Mouse (Mus musculus) heart, embryonic 12.5 days (tissue): ENCODE measurements at regions not wholly inside any gene's neighbourhood (a gene's known extent, or its start where the extent isn't known, plus 50 kb on each side); places are given as distances from the start of the nearest gene placed in this dataset.
"Not testable (repeated sequence)": the region's sequence is repeated elsewhere in the genome, so short reads cannot be mapped to it uniquely, and the experiment has no call there.

Experiments used
- ATAC-seq: fragments of 200-750 bp; cut with Nextera tagmentation; 2 replicates; pipeline ENCODE4 v1.8.0; 2017; ENCODE audit warnings: moderate TSS enrichment, moderate library complexity; ENCODE audit not compliant: insufficient number of reproducible peaks, low FRiP score
- H3K27ac ChIP-seq: fragments of 300-500 bp; sonication (generic); 2 replicates; pipeline ENCODE4 v1.5.1; 2016; ENCODE audit warnings: mild to moderate bottlenecking, moderate library complexity; ENCODE audit not compliant: poor library complexity, severe bottlenecking
- H3K27me3 ChIP-seq: fragments of 300-500 bp; sonication (generic); replicated peaks from 2 replicates; pipeline ENCODE4 v1.6.1; 2016; ENCODE audit warnings: mild to moderate bottlenecking, moderate library complexity
- H3K36me3 ChIP-seq: fragments of 300-500 bp; sonication (generic); 2 replicates; pipeline ENCODE4 v1.6.1; 2016; ENCODE audit warnings: mild to moderate bottlenecking, moderate library complexity
- H3K4me1 ChIP-seq: fragments of 300-500 bp; sonication (generic); replicated peaks from 2 replicates; pipeline ENCODE4 v1.6.1; 2016; ENCODE audit warnings: mild to moderate bottlenecking
- H3K4me2 ChIP-seq: fragments of 300-500 bp; sonication (generic); 2 replicates; pipeline ENCODE4 v1.6.1; 2016; ENCODE audit warnings: mild to moderate bottlenecking, moderate library complexity
- H3K4me3 ChIP-seq: fragments of 300-500 bp; sonication (generic); 2 replicates; pipeline ENCODE4 v1.5.1; 2016; ENCODE audit warnings: mild to moderate bottlenecking
- H3K9ac ChIP-seq: fragments of 300-500 bp; sonication (generic); 2 replicates; pipeline ENCODE4 v1.6.1; 2016; ENCODE audit warnings: mild to moderate bottlenecking, moderate library complexity
- H3K9me3 ChIP-seq: fragments of 300-500 bp; sonication (generic); replicated peaks from 2 replicates; pipeline ENCODE4 v1.6.1; 2016; ENCODE audit warnings: mild to moderate bottlenecking, moderate library complexity
- WGBS: fragments of 180-500 bp; shearing (Covaris S2); methylation state at CpG from one replicate; pipeline ENCODE4 v1.1.7; 2016; 5-methylcytosine and 5-hydroxymethylcytosine counted together

DNA sequence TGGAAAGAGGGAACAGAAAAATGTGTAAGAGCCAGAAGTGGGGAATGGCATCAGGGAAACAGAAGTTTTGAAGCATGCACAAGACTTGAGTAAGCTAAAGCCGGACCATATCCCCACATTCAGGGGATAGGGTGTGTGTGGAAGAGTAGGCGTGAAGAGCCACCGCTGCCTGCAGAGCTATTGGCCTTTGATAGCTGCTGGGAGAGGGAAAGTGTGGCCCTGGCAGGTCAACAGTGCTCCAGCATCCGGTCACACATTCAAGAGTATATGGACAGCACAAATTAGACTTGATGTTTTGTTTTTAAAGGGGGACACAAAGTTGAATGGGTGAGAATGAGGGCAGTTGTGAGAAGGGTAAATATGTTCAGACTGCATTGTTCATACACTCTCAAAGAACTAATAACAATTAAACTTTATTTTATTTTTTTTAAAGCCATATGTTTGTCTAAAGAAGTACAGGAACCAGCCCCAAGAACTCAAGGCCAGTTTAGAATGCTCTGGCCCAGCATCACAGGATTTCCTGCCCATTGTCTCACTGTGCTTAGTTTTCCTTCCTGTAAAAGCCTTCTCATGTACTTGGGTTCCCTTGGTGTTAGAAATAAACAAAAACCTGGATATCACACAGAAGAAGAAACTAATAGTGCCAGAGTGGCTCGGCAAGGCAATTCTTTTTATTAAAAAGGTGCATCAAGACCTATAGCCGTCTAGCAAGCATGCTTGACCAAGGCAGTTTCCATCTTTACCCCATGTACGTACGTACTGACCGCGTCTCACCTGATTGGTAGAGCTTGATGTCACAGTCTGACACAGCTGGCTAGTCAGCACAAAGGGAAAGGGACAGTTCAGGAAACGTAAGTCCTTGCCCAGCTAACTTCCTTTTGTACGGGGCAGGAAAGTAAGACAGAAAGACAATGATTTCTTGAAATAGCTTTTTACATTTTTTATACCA lies 144.6 kb upstream of the Rbbp6 start:
- no peak overlapping the region for H3K4me2 ChIP-seq
- peak overlapping the region; percentile 72 for H3K27ac ChIP-seq
- H3K27me3 ChIP-seq = no peaks in the 10 kb centered on the region
- H3K9ac ChIP-seq = no peak overlapping the region
- ATAC-seq = peak; percentile 77
- H3K9me3 ChIP-seq = no peaks in the 10 kb centered on the region
- H3K36me3 ChIP-seq = no peaks in the 10 kb centered on the region
- no peak overlapping the region for H3K4me3 ChIP-seq
- no peaks in the 10 kb centered on the region for H3K4me1 ChIP-seq
- WGBS = 60% methylated on average over 12 of the region's 12 CpGs

GRCm38 (mm10) chr7:122823429-122823828 lies 142.1 kb upstream of the Rbbp6 start:
- Histone ChIP-seq H3K4me1 (no peaks in the 10 kb centered on the region), H3K4me2 (no peak overlapping the region), H3K36me3 (no peaks in the 10 kb centered on the region), H3K9me3 (no peaks in the 10 kb centered on the region), H3K27me3 (no peaks in the 10 kb centered on the region), H3K9ac (no peak overlapping the region), H3K27ac (no peak overlapping the region), H3K4me3 (no peak overlapping the region)
- no peak for ATAC-seq
- WGBS = 62% methylated on average over 6 of the region's 6 CpGs

DNA sequence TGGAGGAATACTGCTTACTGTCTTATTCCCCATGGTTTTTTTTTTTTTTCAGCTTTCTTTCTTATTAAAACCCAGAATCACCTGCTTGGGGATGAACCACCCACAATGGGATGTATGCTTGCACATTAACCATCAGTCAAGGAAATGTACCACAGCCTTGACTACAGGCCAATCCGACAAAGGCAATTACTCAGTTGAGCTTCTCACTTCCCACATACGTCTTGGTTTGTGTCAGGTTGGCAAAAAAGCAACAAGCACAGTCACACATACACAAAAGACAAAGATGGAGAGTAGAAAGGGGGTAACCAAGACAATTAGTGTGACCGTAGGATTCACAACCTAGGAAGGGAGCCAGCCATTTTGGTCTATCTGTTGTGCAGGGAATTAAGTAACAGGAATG lies 126.4 kb upstream of the Rbbp6 start:
- Histone ChIP-seq H3K4me3 (no peak overlapping the region), H3K36me3 (no peaks in the 10 kb centered on the region), H3K4me2 (no peak overlapping the region), H3K27ac (no peak overlapping the region), H3K9me3 (no peaks in the 10 kb centered on the region), H3K27me3 (no peaks in the 10 kb centered on the region), H3K9ac (no peak overlapping the region), H3K4me1 (no peaks in the 10 kb centered on the region)
- no peak for ATAC-seq
- 79% methylated on average over 3 of the region's 3 CpGs for WGBS

- no peaks in the 10 kb centered on the region for H3K4me1 ChIP-seq
- H3K9me3 ChIP-seq = no peaks in the 10 kb centered on the region
- H3K4me3 ChIP-seq = no peak overlapping the region
- no peak overlapping the region for H3K4me2 ChIP-seq
- H3K9ac ChIP-seq = no peak overlapping the region
- ATAC-seq = no peak
- H3K27ac ChIP-seq = no peak overlapping the region
- H3K27me3 ChIP-seq = no peaks in the 10 kb centered on the region
- no peaks in the 10 kb centered on the region for H3K36me3 ChIP-seq
- 65% methylated on average over 2 of the region's 2 CpGs for WGBS
These were observed 120.7 kb upstream of the Rbbp6 start for GRCm38 (mm10) chr7:122844831-122845230.

DNA sequence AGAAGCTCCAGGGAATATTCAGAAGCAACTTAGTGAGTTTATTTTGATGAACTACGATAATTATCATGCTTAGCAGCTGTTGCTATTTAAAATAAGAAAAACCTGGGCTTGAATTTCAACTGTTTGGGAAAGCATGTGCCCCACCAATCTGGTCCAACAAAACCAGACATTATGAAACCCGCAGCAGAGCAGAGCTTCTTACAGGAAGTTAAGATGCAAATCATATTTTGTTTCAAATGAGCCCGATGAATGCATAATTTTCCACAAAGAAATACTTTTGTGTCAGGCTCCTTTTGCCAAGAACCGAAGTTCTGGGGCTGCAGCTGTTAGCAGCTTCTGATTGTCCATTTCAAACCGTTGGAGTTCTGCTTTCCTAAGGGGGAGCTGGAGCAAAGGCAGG lies 118.1 kb upstream of the Rbbp6 start:
- Histone ChIP-seq H3K9me3 (no peaks in the 10 kb centered on the region), H3K4me2 (no peak overlapping the region), H3K27ac (no peak overlapping the region), H3K27me3 (no peaks in the 10 kb centered on the region), H3K9ac (no peak overlapping the region), H3K36me3 (no peaks in the 10 kb centered on the region), H3K4me3 (no peak overlapping the region), H3K4me1 (no peaks in the 10 kb centered on the region)
- WGBS = 66% methylated on average over 5 of the region's 5 CpGs
- no peak for ATAC-seq

DNA sequence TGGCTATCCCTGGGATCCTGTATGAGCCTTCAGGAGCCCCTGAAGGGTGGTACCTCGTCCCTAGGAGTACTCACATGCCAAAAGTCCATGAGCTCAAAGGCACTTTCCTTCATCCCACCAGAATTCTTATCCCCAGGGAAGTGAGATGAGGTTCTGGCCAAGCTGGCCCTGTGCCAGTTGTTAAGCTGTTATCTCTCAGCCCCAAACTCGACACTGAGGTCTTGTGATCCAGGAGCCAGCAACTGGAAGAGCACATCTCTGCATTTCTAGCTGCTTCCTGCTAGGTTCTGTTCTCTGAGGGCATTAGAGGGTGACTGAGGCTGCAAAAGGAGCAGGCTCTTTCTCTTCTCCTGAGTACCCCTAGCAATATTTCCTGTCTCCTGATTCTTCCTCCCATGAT lies 92.1 kb upstream of the Rbbp6 start:
- Histone ChIP-seq H3K9me3 (0 out of 2 replicates have a peak, but pooled peaks cover 4% of the 10 kb centered on the region), H3K9ac (no peak overlapping the region), H3K27me3 (no peaks in the 10 kb centered on the region), H3K4me3 (no peak overlapping the region), H3K4me2 (no peak overlapping the region), H3K4me1 (peaks cover 8% of the 10 kb centered on the region), H3K36me3 (no peaks in the 10 kb centered on the region), H3K27ac (no peak overlapping the region)
- ATAC-seq = no peak
- 20% methylated on average over 2 of the region's 2 CpGs for WGBS

GRCm38 (mm10) chr7:122876286-122876685 lies 89.2 kb upstream of the Rbbp6 start:
- WGBS = 75% methylated on average over 6 of the region's 6 CpGs
- H3K36me3 ChIP-seq = no peaks in the 10 kb centered on the region
- H3K9ac ChIP-seq = no peak overlapping the region
- H3K4me2 ChIP-seq = no peak overlapping the region
- peaks cover 8% of the 10 kb centered on the region for H3K4me1 ChIP-seq
- no peaks in the 10 kb centered on the region for H3K27me3 ChIP-seq
- no peak overlapping the region for H3K27ac ChIP-seq
- H3K4me3 ChIP-seq = no peak overlapping the region
- ATAC-seq = no peak
- no peaks in the 10 kb centered on the region for H3K9me3 ChIP-seq

DNA sequence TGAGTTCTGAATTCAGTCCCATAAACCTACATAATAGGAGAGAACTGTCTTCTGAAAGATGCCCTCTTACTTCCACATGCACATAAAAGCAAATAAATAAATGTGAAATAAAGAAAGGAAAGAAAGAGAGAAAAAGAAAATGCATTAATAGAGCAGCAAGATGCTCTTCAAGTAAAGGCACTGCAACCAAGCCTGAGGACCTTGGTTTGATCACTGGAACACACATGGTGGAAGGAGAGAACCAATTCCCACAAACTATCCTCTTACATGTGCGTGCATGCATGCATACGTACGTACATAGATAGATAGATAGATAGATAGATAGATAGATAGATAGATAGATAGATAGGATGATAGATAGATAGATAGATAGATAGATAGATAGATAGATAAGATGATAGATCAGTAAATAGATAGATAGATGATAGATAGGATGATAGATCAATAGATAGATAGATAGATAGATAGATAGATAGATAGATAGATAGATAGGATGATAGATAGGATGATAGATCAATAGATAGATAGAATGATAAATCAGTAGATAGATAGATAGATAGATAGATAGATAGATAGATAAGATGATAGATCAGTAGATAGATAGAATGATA lies 83.5 kb upstream of the Rbbp6 start:
- not testable (repeated sequence) for H3K9ac ChIP-seq, H3K4me2 ChIP-seq, ATAC-seq, H3K9me3 ChIP-seq, H3K4me1 ChIP-seq, H3K27ac ChIP-seq, H3K36me3 ChIP-seq, H3K27me3 ChIP-seq, H3K4me3 ChIP-seq
- WGBS = 90% methylated on average over 3 of the region's 3 CpGs

DNA sequence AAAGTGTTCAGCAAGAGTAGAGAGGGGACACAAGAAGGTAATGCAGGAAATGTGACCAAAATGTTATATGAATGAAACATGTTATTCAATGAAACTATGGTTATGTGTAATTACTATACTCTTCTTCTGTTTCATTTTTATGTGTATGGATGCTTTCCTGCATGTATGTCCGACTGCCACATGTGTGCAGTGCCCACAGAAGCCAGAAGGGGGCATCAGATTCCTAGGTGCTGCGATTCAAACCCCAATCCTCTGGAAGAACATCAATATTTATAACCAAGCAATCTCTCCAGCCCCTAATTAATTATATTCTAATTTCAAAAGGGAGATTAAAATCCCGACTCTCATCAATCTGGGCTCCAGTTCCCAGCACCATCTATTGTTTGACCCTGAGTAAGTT lies 78.7 kb upstream of the Rbbp6 start:
- H3K36me3 ChIP-seq = no peaks in the 10 kb centered on the region
- no peak overlapping the region for H3K4me3 ChIP-seq

DNA sequence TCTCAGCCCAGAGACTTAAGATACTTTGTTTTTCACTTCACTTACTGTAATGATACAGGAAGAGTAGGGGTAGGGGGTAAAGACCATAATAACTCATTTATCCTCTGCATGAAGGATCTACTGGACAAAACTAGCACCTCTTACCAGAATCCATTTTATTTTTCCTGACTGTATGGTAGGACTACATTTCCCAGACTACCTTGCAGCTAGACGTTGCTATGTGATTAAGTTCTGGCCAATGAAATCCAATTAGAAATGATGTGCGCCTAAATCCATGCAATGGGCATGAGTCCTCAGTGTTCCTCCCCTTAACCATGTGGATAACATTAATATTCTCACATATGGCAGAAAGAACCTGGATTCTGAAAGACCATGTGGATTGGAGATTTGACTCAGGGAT lies 68.3 kb upstream of the Rbbp6 start:
- Histone ChIP-seq H3K4me1 (no peaks in the 10 kb centered on the region), H3K36me3 (no peaks in the 10 kb centered on the region), H3K9ac (no peak overlapping the region), H3K9me3 (no peaks in the 10 kb centered on the region), H3K4me2 (no peak overlapping the region), H3K27ac (no peak overlapping the region), H3K4me3 (no peak overlapping the region), H3K27me3 (no peaks in the 10 kb centered on the region)
- 62% methylated on average over 2 of the region's 2 CpGs for WGBS
- ATAC-seq = no peak

More for the DNA sequence above, 78.7 kb upstream of the Rbbp6 start:
- H3K9me3 ChIP-seq = peaks cover 10% of the 10 kb centered on the region
- no peaks in the 10 kb centered on the region for H3K27me3 ChIP-seq
- no peak for ATAC-seq
- H3K4me1 ChIP-seq = no peaks in the 10 kb centered on the region
- H3K27ac ChIP-seq = no peak overlapping the region
- 70% methylated on average over 3 of the region's 3 CpGs for WGBS
- H3K9ac ChIP-seq = no peak overlapping the region
- H3K4me2 ChIP-seq = no peak overlapping the region

DNA sequence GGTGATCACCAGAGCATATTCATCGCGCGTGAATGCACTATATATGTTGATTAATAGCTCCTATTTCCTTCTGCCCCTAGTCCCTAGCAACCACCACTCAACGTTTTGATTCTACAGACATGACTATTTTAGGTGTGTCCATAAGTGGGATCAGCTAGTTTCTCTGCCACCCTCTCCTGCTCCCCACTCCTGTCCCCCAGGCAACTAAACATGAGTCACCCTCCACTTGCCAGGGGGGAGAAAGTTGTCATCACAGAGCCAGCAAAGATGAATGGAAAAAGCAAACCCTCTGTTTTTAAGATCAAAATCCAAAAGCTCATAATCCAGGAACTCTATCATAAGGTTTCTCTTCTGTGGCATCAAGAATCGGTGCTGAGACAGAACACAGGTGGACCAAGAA lies 59.4 kb upstream of the Rbbp6 start:
- Histone ChIP-seq H3K36me3 (no peaks in the 10 kb centered on the region), H3K9me3 (no peaks in the 10 kb centered on the region), H3K4me2 (no peak overlapping the region), H3K4me3 (no peak overlapping the region), H3K4me1 (no peaks in the 10 kb centered on the region), H3K27ac (no peak overlapping the region), H3K27me3 (no peaks in the 10 kb centered on the region), H3K9ac (no peak overlapping the region)
- 73% methylated on average over 5 of the region's 5 CpGs for WGBS
- ATAC-seq = no peak
